Mouse (Mus musculus) liver, adult 2 months (tissue): Measurements from ENCODE around the gene Slc25a19. TPM values are rescaled to one million over a fixed set of nuclear protein-coding genes. Genes with fewer than 3 reads are reported as not detected.

Source experiments
- DNase-seq: peaks from one replicate; pipeline ENCODE4 v3.0.0-alpha.2; 2011; ENCODE audit warnings: low read depth, low spot score; ENCODE audit errors: extremely low read depth
- H3K27ac ChIP-seq: fragments of 200-500 bp; replicated peaks from 2 replicates; pipeline ENCODE4 v1.5.1; 2012; ENCODE audit warnings: low read depth, mild to moderate bottlenecking, control low read depth, inconsistent platforms, low read length; ENCODE audit not compliant: insufficient read depth
- H3K27me3 ChIP-seq: fragments of 200-500 bp; 2 replicates; pipeline ENCODE4 v1.6.1; 2012; ENCODE audit warnings: mild to moderate bottlenecking, moderate library complexity, low read length, inconsistent platforms; ENCODE audit not compliant: control insufficient read depth, insufficient read depth
- H3K36me3 ChIP-seq: fragments of 200-500 bp; 2 replicates; pipeline ENCODE4 v1.6.1; 2012; ENCODE audit warnings: low read length, inconsistent platforms; ENCODE audit not compliant: control insufficient read depth, insufficient read depth
- H3K4me1 ChIP-seq: fragments of 200-500 bp; 2 replicates; pipeline ENCODE4 v1.6.1; 2011; ENCODE audit warnings: low read length; ENCODE audit not compliant: control insufficient read depth, insufficient read depth
- H3K4me3 ChIP-seq: fragments of 200-500 bp; 2 replicates; pipeline ENCODE4 v1.5.1; 2011; ENCODE audit warnings: low read depth, mild to moderate bottlenecking, control low read depth, low read length, moderate library complexity; ENCODE audit not compliant: insufficient read depth
- H3K79me2 ChIP-seq: fragments of 200-500 bp; 2 replicates; pipeline ENCODE4 v1.6.1; 2012; ENCODE audit warnings: inconsistent platforms, mild to moderate bottlenecking, low read length, moderate library complexity; ENCODE audit not compliant: control insufficient read depth, insufficient read depth
- H3K9ac ChIP-seq: fragments of 200-500 bp; 2 replicates; pipeline ENCODE4 v1.6.1; 2012; ENCODE audit warnings: low read depth, mild to moderate bottlenecking, control low read depth, inconsistent platforms, low read length
- CTCF ChIP-seq: fragments of 200-500 bp; IDR thresholded peaks from 2 replicates; pipeline ENCODE4 v1.5.1; 2011; ENCODE audit warnings: low read depth, low read length, control low read depth
- POLR2A ChIP-seq: fragments of 200-500 bp; IDR thresholded peaks from 2 replicates; pipeline ENCODE4 v1.6.1; 2011; ENCODE audit warnings: low read length, control low read depth; ENCODE audit not compliant: insufficient read depth; ENCODE audit errors: extremely low read depth
- WGBS: fragments of 180-500 bp; shearing (Covaris S2); methylation state at CpG from one replicate; pipeline ENCODE4 v1.1.7; 2018; 5-methylcytosine and 5-hydroxymethylcytosine counted together
- polyA plus RNA-seq: library from polyadenylated mRNA; depleted of rRNA; stranded (reverse); fragments of >200 nt; gene quantifications from 2 replicates; pipeline ENCODE4 v1.2.3, GENCODE M21; 2012
- total RNA-seq: library from RNA; depleted of rRNA; stranded (reverse); fragments of >200 nt; gene quantifications from 2 replicates; pipeline ENCODE4 v1.2.3, GENCODE M21; 2014

Gene Slc25a19
- total and polyA plus RNA-seq, 2 experiments: 8.9 to 21.3 TPM

GRCm38 (mm10) chr11:115644308-115644707 is 16.2 kb upstream of the Slc25a19 start:
- H3K27ac ChIP-seq: no peak overlapping the region
- no peak overlapping the region for H3K9ac ChIP-seq
- peaks cover 2% of the 10 kb centered on the region; the same call in 1 of the 2 replicates for H3K36me3 ChIP-seq
- H3K79me2 ChIP-seq: no peaks in the 10 kb centered on the region
- no peak for DNase-seq
- 89% methylated on average over 13 of the region's 13 CpGs for WGBS
- TF ChIP-seq CTCF (no peak), POLR2A (no peak)
- no peaks in the 10 kb centered on the region for H3K4me1 ChIP-seq
- H3K4me3 ChIP-seq: no peak overlapping the region
- no peaks in the 10 kb centered on the region for H3K27me3 ChIP-seq

- H3K27ac ChIP-seq: no peak overlapping the region
- no peak overlapping the region for H3K9ac ChIP-seq
- WGBS: 74% methylated on average over 10 of the region's 10 CpGs
- no peaks in the 10 kb centered on the region for H3K4me1 ChIP-seq
- no peaks in the 10 kb centered on the region for H3K79me2 ChIP-seq
- peaks cover 2% of the 10 kb centered on the region; the same call in 1 of the 2 replicates for H3K36me3 ChIP-seq
- H3K4me3 ChIP-seq: no peak overlapping the region
- no peak for DNase-seq
- no peak for TF ChIP-seq CTCF
- no peak for TF ChIP-seq POLR2A
- H3K27me3 ChIP-seq: no peaks in the 10 kb centered on the region
These were observed 15.2 kb upstream of the Slc25a19 start for GRCm38 (mm10) chr11:115643265-115643664.

- Histone ChIP-seq H3K27ac (no peak overlapping the region), H3K4me3 (no peak overlapping the region), H3K4me1 (no peaks in the 10 kb centered on the region), H3K9ac (no peak overlapping the region), H3K79me2 (no peaks in the 10 kb centered on the region), H3K36me3 (peaks cover 2% of the 10 kb centered on the region; the same call in 1 of the 2 replicates), H3K27me3 (no peaks in the 10 kb centered on the region)
- DNase-seq: no peak
- no peak for TF ChIP-seq CTCF
- no peak for TF ChIP-seq POLR2A
- 87% methylated on average over 2 of the region's 2 CpGs for WGBS
These were observed 14.6 kb upstream of the Slc25a19 start for GRCm38 (mm10) chr11:115642705-115643104.

GRCm38 (mm10) chr11:115641664-115642036 is 13.6 kb upstream of the Slc25a19 start:
- no peak overlapping the region for H3K27ac ChIP-seq
- no peak overlapping the region for H3K4me3 ChIP-seq
- H3K4me1 ChIP-seq: no peaks in the 10 kb centered on the region
- WGBS: 88% methylated on average over 4 of the region's 4 CpGs
- TF ChIP-seq POLR2A (no peak), CTCF (no peak)
- DNase-seq: no peak
- H3K9ac ChIP-seq: no peak overlapping the region
- no peaks in the 10 kb centered on the region for H3K79me2 ChIP-seq
- H3K36me3 ChIP-seq: peaks cover 2% of the 10 kb centered on the region; the same call in 1 of the 2 replicates
- H3K27me3 ChIP-seq: no peaks in the 10 kb centered on the region

GRCm38 (mm10) chr11:115640978-115641663 is 13.0 kb upstream of the Slc25a19 start:
- H3K79me2 ChIP-seq: no peaks in the 10 kb centered on the region
- no peak overlapping the region for H3K9ac ChIP-seq
- 62% methylated on average over 14 of the region's 14 CpGs for WGBS
- TF ChIP-seq POLR2A: no peak
- no peak for TF ChIP-seq CTCF
- peaks cover 2% of the 10 kb centered on the region; the same call in 1 of the 2 replicates for H3K36me3 ChIP-seq
- no peak overlapping the region for H3K27ac ChIP-seq
- no peaks in the 10 kb centered on the region for H3K27me3 ChIP-seq
- DNase-seq: no peak
- H3K4me3 ChIP-seq: no peak overlapping the region
- H3K4me1 ChIP-seq: no peaks in the 10 kb centered on the region

- Histone ChIP-seq H3K9ac (no peak overlapping the region), H3K36me3 (no peaks in the 10 kb centered on the region; the same call in 1 of the 2 replicates), H3K4me3 (no peak overlapping the region), H3K27ac (no peak overlapping the region), H3K27me3 (no peaks in the 10 kb centered on the region), H3K79me2 (no peaks in the 10 kb centered on the region), H3K4me1 (no peaks in the 10 kb centered on the region)
- TF ChIP-seq CTCF (no peak), POLR2A (no peak)
- DNase-seq: no peak
- WGBS: 90% methylated on average over 3 of the region's 4 CpGs
These were observed 12.3 kb upstream of the Slc25a19 start for GRCm38 (mm10) chr11:115640311-115640828.
